Mouse (Mus musculus) intestine, postnatal 0 days (tissue): ENCODE measurements around the gene Slc15a3. TPM values are rescaled to one million over a fixed set of nuclear protein-coding genes. Genes with fewer than 3 reads are reported as not detected.

Experiments
- ATAC-seq: fragments of 200-750 bp; cut with Nextera tagmentation; 2 replicates; pipeline ENCODE4 v1.8.0; 2017; ENCODE audit warnings: mild to moderate bottlenecking, moderate TSS enrichment, moderate library complexity
- H3K27ac ChIP-seq: fragments of 300-500 bp; sonication (generic); 2 replicates; pipeline ENCODE4 v1.5.1; 2014; ENCODE audit warnings: mild to moderate bottlenecking, low read depth, low read length, moderate library complexity
- H3K27me3 ChIP-seq: fragments of 300-500 bp; sonication (generic); replicated peaks from 2 replicates; pipeline ENCODE4 v1.6.1; 2014; ENCODE audit warnings: low read length, mixed read lengths; ENCODE audit not compliant: control insufficient read depth, insufficient read depth
- H3K36me3 ChIP-seq: fragments of 300-500 bp; sonication (generic); 2 replicates; pipeline ENCODE4 v1.6.1; 2014; ENCODE audit warnings: mild to moderate bottlenecking, moderate library complexity; ENCODE audit not compliant: control insufficient read depth, insufficient read depth
- H3K4me1 ChIP-seq: fragments of 300-500 bp; sonication (generic); replicated peaks from 2 replicates; pipeline ENCODE4 v1.6.1; 2014; ENCODE audit warnings: antibody characterized with exemption, low read length, mixed read lengths; ENCODE audit not compliant: control insufficient read depth, insufficient read depth
- H3K4me2 ChIP-seq: fragments of 300-500 bp; sonication (generic); replicated peaks from 2 replicates; pipeline ENCODE4 v1.6.1; 2014; ENCODE audit warnings: low read depth, mild to moderate bottlenecking, moderate library complexity
- H3K4me3 ChIP-seq: fragments of 300-500 bp; sonication (generic); 2 replicates; pipeline ENCODE4 v1.5.1; 2014; ENCODE audit warnings: low read depth, low read length
- H3K9ac ChIP-seq: fragments of 300-500 bp; sonication (generic); 2 replicates; pipeline ENCODE4 v1.6.1; 2014; ENCODE audit warnings: mild to moderate bottlenecking, low read depth, low read length
- H3K9me3 ChIP-seq: fragments of 300-500 bp; sonication (generic); 2 replicates; pipeline ENCODE4 v1.6.1; 2016; ENCODE audit warnings: mixed run types; ENCODE audit not compliant: control insufficient read depth
- CTCF ChIP-seq: sonication (generic); IDR thresholded peaks from 2 replicates; pipeline ENCODE4 v1.5.1; 2016; ENCODE audit warnings: low read depth, mild to moderate bottlenecking, control low read depth, antibody characterized with exemption, moderate library complexity
- WGBS: fragments of 180-500 bp; shearing (Covaris S2); extraction: QIAGEN DNeasy Blood & Tissue Kit; methylation state at CpG from one replicate; pipeline ENCODE4 v1.1.7; 2014; 5-methylcytosine and 5-hydroxymethylcytosine counted together
- polyA plus RNA-seq: library from polyadenylated mRNA; unstranded; fragments of >200 nt; fragmentation: Nextera tagmentation; extraction: Ambion mirVana; gene quantifications from 2 replicates; pipeline ENCODE4 v1.2.1, GENCODE M21; 2015

Slc15a3 gene
- polyA plus RNA-seq, 1 experiment from 2014 or later = 0.93 TPM

- H3K36me3 ChIP-seq = no peaks in the 10 kb centered on the region
- H3K4me3 ChIP-seq = no peak overlapping the region
- TF ChIP-seq CTCF = no peak
- H3K27me3 ChIP-seq = no peaks in the 10 kb centered on the region; the same call in 1 of the 2 replicates
- H3K4me2 ChIP-seq = no peak overlapping the region
- H3K27ac ChIP-seq = no peak overlapping the region
- ATAC-seq = no peak
- 52% methylated on average over 24 of the region's 24 CpGs for WGBS
- H3K9me3 ChIP-seq = no peaks in the 10 kb centered on the region
- no peaks in the 10 kb centered on the region for H3K4me1 ChIP-seq
- H3K9ac ChIP-seq = no peak overlapping the region
These were observed 3.4 kb downstream of the Slc15a3 start for GRCm38 (mm10) chr19:10842914-10843313.

- Histone ChIP-seq H3K36me3 (no peaks in the 10 kb centered on the region), H3K4me1 (no peaks in the 10 kb centered on the region), H3K27ac (no peak overlapping the region), H3K27me3 (no peaks in the 10 kb centered on the region; the same call in 1 of the 2 replicates), H3K9ac (no peak overlapping the region), H3K4me3 (no peak overlapping the region), H3K9me3 (no peaks in the 10 kb centered on the region), H3K4me2 (no peak overlapping the region)
- ATAC-seq = no peak
- WGBS = 86% methylated on average over 5 of the region's 5 CpGs
- TF ChIP-seq CTCF = no peak
These were observed 4.7 kb downstream of the Slc15a3 start for GRCm38 (mm10) chr19:10844206-10844605.

- WGBS = 73% methylated on average over 3 of the region's 3 CpGs
- ATAC-seq = no peak
- H3K9me3 ChIP-seq = no peaks in the 10 kb centered on the region
- no peaks in the 10 kb centered on the region for H3K4me1 ChIP-seq
- H3K27ac ChIP-seq = no peak overlapping the region
- no peak overlapping the region for H3K4me2 ChIP-seq
- no peak for TF ChIP-seq CTCF
- no peak overlapping the region for H3K9ac ChIP-seq
- no peak overlapping the region for H3K4me3 ChIP-seq
- H3K27me3 ChIP-seq = no peaks in the 10 kb centered on the region; the same call in 1 of the 2 replicates
- H3K36me3 ChIP-seq = no peaks in the 10 kb centered on the region
These were observed 5.9 kb downstream of the Slc15a3 start for GRCm38 (mm10) chr19:10845454-10845853.

- no peaks in the 10 kb centered on the region for H3K36me3 ChIP-seq
- WGBS = 73% methylated on average over 7 of the region's 7 CpGs
- H3K4me3 ChIP-seq = no peak overlapping the region
- no peaks in the 10 kb centered on the region for H3K9me3 ChIP-seq
- H3K9ac ChIP-seq = no peak overlapping the region
- TF ChIP-seq CTCF = no peak
- H3K4me2 ChIP-seq = no peak overlapping the region
- no peaks in the 10 kb centered on the region; the same call in 1 of the 2 replicates for H3K27me3 ChIP-seq
- ATAC-seq = no peak
- H3K4me1 ChIP-seq = no peaks in the 10 kb centered on the region
- no peak overlapping the region for H3K27ac ChIP-seq
These were observed 6.6 kb downstream of the Slc15a3 start for GRCm38 (mm10) chr19:10846150-10846549.

GRCm38 (mm10) chr19:10847311-10848087, 8.0 kb downstream of the Slc15a3 start:
- 52% methylated on average over 3 of the region's 3 CpGs for WGBS
- Histone ChIP-seq H3K4me2 (no peak overlapping the region), H3K27me3 (no peaks in the 10 kb centered on the region; the same call in 1 of the 2 replicates), H3K4me3 (no peak overlapping the region), H3K9ac (no peak overlapping the region), H3K36me3 (no peaks in the 10 kb centered on the region), H3K4me1 (no peaks in the 10 kb centered on the region), H3K27ac (no peak overlapping the region), H3K9me3 (no peaks in the 10 kb centered on the region)
- TF ChIP-seq CTCF = no peak
- ATAC-seq = no peak

- Histone ChIP-seq H3K9me3 (no peaks in the 10 kb centered on the region), H3K27ac (no peak overlapping the region), H3K4me3 (no peak overlapping the region), H3K36me3 (peaks cover 10% of the 10 kb centered on the region; the same call in 1 of the 2 replicates), H3K4me2 (no peak overlapping the region), H3K27me3 (no peaks in the 10 kb centered on the region), H3K9ac (no peak overlapping the region), H3K4me1 (no peaks in the 10 kb centered on the region)
- TF ChIP-seq CTCF = no peak
- 53% methylated on average over 3 of the region's 3 CpGs for WGBS
- ATAC-seq = no peak
These were observed 15.9 kb downstream of the Slc15a3 start for GRCm38 (mm10) chr19:10855422-10855821.
